Mouse (Mus musculus) lung, embryonic 14.5 days (tissue): ENCODE measurements around the gene Kctd12. TPM values are rescaled to one million over a fixed set of nuclear protein-coding genes. Genes with fewer than 3 reads are reported as not detected.

Experiments used
- ATAC-seq: fragments of 200-750 bp; cut with Nextera tagmentation; 2 replicates; pipeline ENCODE4 v1.8.0; 2017; ENCODE audit warnings: mild to moderate bottlenecking, moderate TSS enrichment, moderate library complexity; ENCODE audit not compliant: insufficient read depth
- DNase-seq: peaks from one replicate; pipeline ENCODE4 v3.0.0-alpha.2; 2015
- H3K27ac ChIP-seq: fragments of 300-500 bp; sonication (generic); 2 replicates; pipeline ENCODE4 v1.5.1; 2014; ENCODE audit warnings: low read depth, mild to moderate bottlenecking, moderate library complexity
- H3K27me3 ChIP-seq: fragments of 300-500 bp; sonication (generic); 2 replicates; pipeline ENCODE4 v1.6.1; 2014; ENCODE audit warnings: low read length, control low read depth; ENCODE audit not compliant: insufficient read depth
- H3K36me3 ChIP-seq: fragments of 300-500 bp; sonication (generic); 2 replicates; pipeline ENCODE4 v1.6.1; 2014; ENCODE audit warnings: control low read depth; ENCODE audit not compliant: insufficient read depth
- H3K4me1 ChIP-seq: fragments of 300-500 bp; sonication (generic); 2 replicates; pipeline ENCODE4 v1.6.1; 2014; ENCODE audit warnings: antibody characterized with exemption, control low read depth; ENCODE audit not compliant: insufficient read depth
- H3K4me2 ChIP-seq: fragments of 300-500 bp; sonication (generic); 2 replicates; pipeline ENCODE4 v1.6.1; 2014; ENCODE audit warnings: mild to moderate bottlenecking
- H3K4me3 ChIP-seq: fragments of 300-500 bp; sonication (generic); 2 replicates; pipeline ENCODE4 v1.5.1; 2014; ENCODE audit warnings: low read depth, low read length
- H3K9ac ChIP-seq: fragments of 300-500 bp; sonication (generic); 2 replicates; pipeline ENCODE4 v1.6.1; 2014
- H3K9me3 ChIP-seq: fragments of 300-500 bp; sonication (generic); 2 replicates; pipeline ENCODE4 v1.6.1; 2016; ENCODE audit warnings: low read depth, low read length, control low read depth
- CTCF ChIP-seq: IDR thresholded peaks from 2 replicates; pipeline ENCODE4 v1.5.1; 2016; ENCODE audit warnings: antibody characterized with exemption, low read depth
- WGBS: fragments of 180-500 bp; shearing (Covaris S2); extraction: QIAGEN DNeasy Blood & Tissue Kit; methylation state at CpG from one replicate; pipeline ENCODE4 v1.1.7; 2014; 5-methylcytosine and 5-hydroxymethylcytosine counted together
- polyA plus RNA-seq: library from polyadenylated mRNA; unstranded; fragments of >200 nt; fragmentation: Nextera tagmentation; extraction: Ambion mirVana; gene quantifications from 2 replicates; pipeline ENCODE4 v1.2.1, GENCODE M21; 2014

Gene Kctd12
- polyA plus RNA-seq, 1 experiment from 2014 or later: 10.9 TPM

GRCm38 (mm10) chr14:102981441-102982015, 909 bp downstream of the Kctd12 start:
- Histone ChIP-seq H3K36me3 (no peaks in the 10 kb centered on the region), H3K9ac (peak overlapping the region; percentile 62), H3K4me3 (peak overlapping the region; percentile 66), H3K27ac (peak overlapping the region; percentile 84), H3K4me2 (peak overlapping the region; percentile 97), H3K9me3 (no peaks in the 10 kb centered on the region), H3K27me3 (peaks cover 6% of the 10 kb centered on the region; the same call in 1 of the 2 replicates), H3K4me1 (peaks cover 6% of the 10 kb centered on the region; the same call in 1 of the 2 replicates)
- peak; percentile 35 for ATAC-seq
- peak; percentile 76 for DNase-seq
- TF ChIP-seq CTCF: peak; percentile 47
- WGBS: under 1% methylated on average over 57 of the region's 62 CpGs

GRCm38 (mm10) chr14:102980986-102981385, 1.5 kb downstream of the Kctd12 start:
- Histone ChIP-seq H3K27me3 (peaks cover 6% of the 10 kb centered on the region; the same call in 1 of the 2 replicates), H3K36me3 (no peaks in the 10 kb centered on the region), H3K4me1 (peaks cover 6% of the 10 kb centered on the region; the same call in 1 of the 2 replicates), H3K9me3 (no peaks in the 10 kb centered on the region), H3K4me2 (peak overlapping the region; percentile 97), H3K27ac (no peak overlapping the region), H3K9ac (peak overlapping the region; percentile 62), H3K4me3 (peak overlapping the region; percentile 66)
- no peak for TF ChIP-seq CTCF
- no peak for ATAC-seq
- 10% methylated on average over 14 of the region's 14 CpGs for WGBS
- DNase-seq: peak; percentile 17

GRCm38 (mm10) chr14:102980481-102980880, 2.0 kb downstream of the Kctd12 start:
- H3K4me1 ChIP-seq: peaks cover 6% of the 10 kb centered on the region; the same call in 1 of the 2 replicates
- H3K9ac ChIP-seq: peak overlapping the region; percentile 26; the same call in 1 of the 2 replicates
- 15% methylated on average over 7 of the region's 7 CpGs for WGBS
- H3K36me3 ChIP-seq: no peaks in the 10 kb centered on the region
- peak overlapping the region; percentile 66 for H3K4me3 ChIP-seq
- peak overlapping the region; percentile 97 for H3K4me2 ChIP-seq
- peak; percentile 21; the same call in 1 of the 2 replicates for TF ChIP-seq CTCF
- no peaks in the 10 kb centered on the region for H3K9me3 ChIP-seq
- H3K27me3 ChIP-seq: peaks cover 6% of the 10 kb centered on the region; the same call in 1 of the 2 replicates
- no peak overlapping the region for H3K27ac ChIP-seq
- ATAC-seq (no peak), DNase-seq (peak; percentile 63)

GRCm38 (mm10) chr14:102979831-102980230, 2.6 kb downstream of the Kctd12 start:
- Histone ChIP-seq H3K9ac (no peak overlapping the region), H3K27ac (no peak overlapping the region), H3K27me3 (peaks cover 6% of the 10 kb centered on the region; the same call in 1 of the 2 replicates), H3K4me1 (peaks cover 6% of the 10 kb centered on the region; the same call in 1 of the 2 replicates), H3K4me2 (peak overlapping the region; percentile 37), H3K36me3 (no peaks in the 10 kb centered on the region), H3K4me3 (peak overlapping the region; percentile 1; the same call in 1 of the 2 replicates), H3K9me3 (no peaks in the 10 kb centered on the region)
- ATAC-seq (no peak), DNase-seq (peak; percentile 30)
- no peak for TF ChIP-seq CTCF
- WGBS: 8% methylated on average over 10 of the region's 10 CpGs

GRCm38 (mm10) chr14:102975865-102976264, 6.6 kb downstream of the Kctd12 start:
- Histone ChIP-seq H3K9me3 (no peaks in the 10 kb centered on the region), H3K27ac (no peak overlapping the region), H3K27me3 (peaks cover 5% of the 10 kb centered on the region; the same call in 1 of the 2 replicates), H3K36me3 (no peaks in the 10 kb centered on the region), H3K4me3 (no peak overlapping the region), H3K9ac (no peak overlapping the region), H3K4me2 (no peak overlapping the region), H3K4me1 (peaks cover 5% of the 10 kb centered on the region; the same call in 1 of the 2 replicates)
- DNase-seq (peak; percentile 35), ATAC-seq (no peak)
- TF ChIP-seq CTCF: no peak
- WGBS: 75% methylated on average over 6 of the region's 6 CpGs

- no peaks in the 10 kb centered on the region for H3K36me3 ChIP-seq
- ATAC-seq: no peak
- no peak overlapping the region for H3K27ac ChIP-seq
- no peak for TF ChIP-seq CTCF
- H3K27me3 ChIP-seq: no peaks in the 10 kb centered on the region
- H3K4me1 ChIP-seq: no peaks in the 10 kb centered on the region
- DNase-seq: no peak
- H3K4me2 ChIP-seq: no peak overlapping the region
- H3K4me3 ChIP-seq: no peak overlapping the region
- WGBS: 74% methylated on average over 5 of the region's 5 CpGs
- H3K9me3 ChIP-seq: no peaks in the 10 kb centered on the region
- H3K9ac ChIP-seq: no peak overlapping the region
These were observed 13.6 kb downstream of the Kctd12 start for GRCm38 (mm10) chr14:102968824-102969223.

GRCm38 (mm10) chr14:102966241-102966640, 16.2 kb downstream of the Kctd12 start:
- Histone ChIP-seq H3K9ac (no peak overlapping the region), H3K4me3 (no peak overlapping the region), H3K27ac (no peak overlapping the region), H3K9me3 (no peaks in the 10 kb centered on the region), H3K4me2 (no peak overlapping the region), H3K27me3 (no peaks in the 10 kb centered on the region), H3K4me1 (no peaks in the 10 kb centered on the region), H3K36me3 (no peaks in the 10 kb centered on the region)
- 41% methylated on average over 7 of the region's 7 CpGs for WGBS
- TF ChIP-seq CTCF: no peak
- no peak for ATAC-seq
- DNase-seq: no peak
